Mouse (Mus musculus): ENCODE data around the gene Micall2. TPM values are rescaled to one million over a fixed set of nuclear protein-coding genes. Genes with fewer than 3 reads are reported as not detected.
"Not testable (repeated sequence)": the region's sequence is repeated elsewhere in the genome, so short reads cannot be mapped to it uniquely, and the experiment has no call there.

Gene Micall2
- polyA plus RNA-seq, 1 experiment from 2014 or later = 10.2 TPM

- no peak for DNase-seq (ENCODE audit: low spot score)
- H3K27ac ChIP-seq = peak overlapping the region; percentile 9
- no peaks in the 10 kb centered on the region for H3K9me3 ChIP-seq
- H3K36me3 ChIP-seq = no peaks in the 10 kb centered on the region
- H3K4me3 ChIP-seq = no peak overlapping the region
- H3K4me1 ChIP-seq (replicated peaks) = peaks cover 42% of the 10 kb centered on the region
- no peaks in the 10 kb centered on the region for H3K27me3 ChIP-seq (ENCODE audit: insufficient read depth, poor library complexity, severe bottlenecking)
- WGBS = 59% methylated on average over 9 of the region's 9 CpGs
Measured at GRCm38 (mm10) chr5:139723113-139723512, 13.0 kb downstream of the Micall2 start.

GRCm38 (mm10) chr5:139722709-139723108 is 13.4 kb downstream of the Micall2 start:
- 67% methylated on average over 6 of the region's 6 CpGs for WGBS
- DNase-seq (ENCODE audit: low spot score) = no peak
- Histone ChIP-seq H3K4me1 (replicated peaks) (peaks cover 43% of the 10 kb centered on the region), H3K36me3 (no peaks in the 10 kb centered on the region), H3K4me3 (no peak overlapping the region), H3K9me3 (no peaks in the 10 kb centered on the region), H3K27me3 (ENCODE audit: insufficient read depth, poor library complexity, severe bottlenecking) (no peaks in the 10 kb centered on the region), H3K27ac (peak overlapping the region; percentile 9; the same call in 1 of the 2 replicates)

- no peak overlapping the region for H3K4me3 ChIP-seq
- H3K36me3 ChIP-seq = peaks cover 11% of the 10 kb centered on the region
- no peak for DNase-seq (ENCODE audit: low spot score)
- H3K27me3 ChIP-seq (ENCODE audit: insufficient read depth, poor library complexity, severe bottlenecking) = no peaks in the 10 kb centered on the region
- peaks cover 30% of the 10 kb centered on the region for H3K4me1 ChIP-seq (replicated peaks)
- H3K27ac ChIP-seq = 0 out of 2 replicates have a peak overlapping the region, but pooled peaks have one; percentile 30
- WGBS = 67% methylated on average over 7 of the region's 7 CpGs
- no peaks in the 10 kb centered on the region for H3K9me3 ChIP-seq
Measured at GRCm38 (mm10) chr5:139718949-139719348, 17.2 kb downstream of the Micall2 start.

GRCm38 (mm10) chr5:139718540-139718939 is 17.6 kb downstream of the Micall2 start:
- Histone ChIP-seq H3K27me3 (ENCODE audit: insufficient read depth, poor library complexity, severe bottlenecking) (no peaks in the 10 kb centered on the region), H3K4me1 (replicated peaks) (peaks cover 28% of the 10 kb centered on the region), H3K9me3 (no peaks in the 10 kb centered on the region), H3K36me3 (peaks cover 11% of the 10 kb centered on the region), H3K4me3 (no peak overlapping the region), H3K27ac (peak overlapping the region; percentile 30)
- DNase-seq (ENCODE audit: low spot score) = no peak
- WGBS = 67% methylated on average over 6 of the region's 6 CpGs

- DNase-seq (ENCODE audit: low spot score) = peak; percentile 54
- Histone ChIP-seq H3K36me3 (peaks cover 11% of the 10 kb centered on the region), H3K4me1 (replicated peaks) (peaks cover 20% of the 10 kb centered on the region), H3K9me3 (no peaks in the 10 kb centered on the region), H3K27ac (no peak overlapping the region), H3K27me3 (ENCODE audit: insufficient read depth, poor library complexity, severe bottlenecking) (no peaks in the 10 kb centered on the region), H3K4me3 (no peak overlapping the region)
- WGBS = 84% methylated on average over 2 of the region's 2 CpGs
Measured at GRCm38 (mm10) chr5:139717723-139718122, 18.4 kb downstream of the Micall2 start.

- H3K9me3 ChIP-seq = no peaks in the 10 kb centered on the region
- WGBS = 94% methylated on average over 10 of the region's 10 CpGs
- no peak overlapping the region for H3K4me3 ChIP-seq
- H3K27ac ChIP-seq = no peak overlapping the region
- DNase-seq (ENCODE audit: low spot score) = no peak
- 0 out of 2 replicates have a peak, but pooled peaks cover 3% of the 10 kb centered on the region for H3K4me1 ChIP-seq (replicated peaks)
- H3K27me3 ChIP-seq (ENCODE audit: insufficient read depth, poor library complexity, severe bottlenecking) = no peaks in the 10 kb centered on the region
- peaks cover 41% of the 10 kb centered on the region for H3K36me3 ChIP-seq
Measured at GRCm38 (mm10) chr5:139706496-139706895, 29.6 kb downstream of the Micall2 start.

GRCm38 (mm10) chr5:139702905-139703304 is 33.2 kb downstream of the Micall2 start:
- no peaks in the 10 kb centered on the region for H3K9me3 ChIP-seq
- H3K36me3 ChIP-seq = peaks cover 14% of the 10 kb centered on the region
- H3K4me3 ChIP-seq = no peak overlapping the region
- H3K27ac ChIP-seq = no peak overlapping the region
- H3K27me3 ChIP-seq (ENCODE audit: insufficient read depth, poor library complexity, severe bottlenecking) = 0 out of 2 replicates have a peak, but pooled peaks cover 4% of the 10 kb centered on the region
- WGBS = 59% methylated on average over 2 of the region's 2 CpGs
- H3K4me1 ChIP-seq (replicated peaks) = peaks cover 6% of the 10 kb centered on the region; the same call in 1 of the 2 replicates
- DNase-seq (ENCODE audit: low spot score) = peak; percentile 35

- no peak for DNase-seq (ENCODE audit: low spot score)
- Histone ChIP-seq H3K4me1 (replicated peaks) (peaks cover 12% of the 10 kb centered on the region; the same call in 1 of the 2 replicates), H3K4me3 (no peak overlapping the region), H3K9me3 (no peaks in the 10 kb centered on the region), H3K36me3 (peaks cover 11% of the 10 kb centered on the region), H3K27me3 (ENCODE audit: insufficient read depth, poor library complexity, severe bottlenecking) (0 out of 2 replicates have a peak, but pooled peaks cover 6% of the 10 kb centered on the region), H3K27ac (no peak overlapping the region)
- WGBS = 63% methylated on average over 10 of the region's 10 CpGs
Measured at GRCm38 (mm10) chr5:139702236-139702635, 33.9 kb downstream of the Micall2 start.

GRCm38 (mm10) chr5:139696954-139697353 is 39.2 kb downstream of the Micall2 start:
- WGBS = 89% methylated on average over 6 of the region's 6 CpGs
- Histone ChIP-seq H3K9me3 (no peaks in the 10 kb centered on the region), H3K4me3 (no peak overlapping the region), H3K27ac (no peak overlapping the region), H3K36me3 (no peaks in the 10 kb centered on the region), H3K4me1 (replicated peaks) (peaks cover 16% of the 10 kb centered on the region; the same call in 1 of the 2 replicates), H3K27me3 (ENCODE audit: insufficient read depth, poor library complexity, severe bottlenecking) (peaks cover 11% of the 10 kb centered on the region; the same call in 1 of the 2 replicates)
- DNase-seq (ENCODE audit: low spot score) = no peak

GRCm38 (mm10) chr5:139695876-139696275 is 40.3 kb downstream of the Micall2 start:
- not testable (repeated sequence) for H3K9me3 ChIP-seq; H3K36me3 ChIP-seq; DNase-seq (ENCODE audit: low spot score); H3K4me3 ChIP-seq; H3K27ac ChIP-seq
- WGBS = 81% methylated on average over 3 of the region's 3 CpGs
- H3K27me3 ChIP-seq (ENCODE audit: insufficient read depth, poor library complexity, severe bottlenecking) = peaks cover 11% of the 10 kb centered on the region; the same call in 1 of the 2 replicates
- H3K4me1 ChIP-seq (replicated peaks) = peaks cover 16% of the 10 kb centered on the region; the same call in 1 of the 2 replicates

GRCm38 (mm10) chr5:139694989-139695571 is 41.1 kb downstream of the Micall2 start:
- Histone ChIP-seq H3K27ac (no peak overlapping the region), H3K9me3 (no peaks in the 10 kb centered on the region), H3K4me3 (no peak overlapping the region), H3K36me3 (no peaks in the 10 kb centered on the region), H3K4me1 (replicated peaks) (peaks cover 16% of the 10 kb centered on the region; the same call in 1 of the 2 replicates), H3K27me3 (ENCODE audit: insufficient read depth, poor library complexity, severe bottlenecking) (peaks cover 11% of the 10 kb centered on the region; the same call in 1 of the 2 replicates)
- WGBS = 45% methylated on average over 7 of the region's 7 CpGs
- DNase-seq (ENCODE audit: low spot score) = no peak

GRCm38 (mm10) chr5:139694292-139694988 is 41.7 kb downstream of the Micall2 start:
- no peaks in the 10 kb centered on the region for H3K36me3 ChIP-seq
- H3K27ac ChIP-seq = no peak overlapping the region
- no peaks in the 10 kb centered on the region for H3K9me3 ChIP-seq
- H3K4me1 ChIP-seq (replicated peaks) = peaks cover 16% of the 10 kb centered on the region; the same call in 1 of the 2 replicates
- WGBS = 66% methylated on average over 16 of the region's 16 CpGs
- peaks cover 11% of the 10 kb centered on the region; the same call in 1 of the 2 replicates for H3K27me3 ChIP-seq (ENCODE audit: insufficient read depth, poor library complexity, severe bottlenecking)
- no peak for DNase-seq (ENCODE audit: low spot score)
- no peak overlapping the region for H3K4me3 ChIP-seq

GRCm38 (mm10) chr5:139690791-139691190 is 45.3 kb downstream of the Micall2 start:
- DNase-seq (ENCODE audit: low spot score) = no peak
- Histone ChIP-seq H3K36me3 (no peaks in the 10 kb centered on the region), H3K27me3 (ENCODE audit: insufficient read depth, poor library complexity, severe bottlenecking) (peaks cover 39% of the 10 kb centered on the region), H3K27ac (no peak overlapping the region), H3K4me3 (no peak overlapping the region), H3K9me3 (no peaks in the 10 kb centered on the region), H3K4me1 (replicated peaks) (peaks cover 22% of the 10 kb centered on the region)
- 79% methylated on average over 9 of the region's 9 CpGs for WGBS
